Mouse (Mus musculus): ENCODE data around the gene Nbeal2.

DNA sequence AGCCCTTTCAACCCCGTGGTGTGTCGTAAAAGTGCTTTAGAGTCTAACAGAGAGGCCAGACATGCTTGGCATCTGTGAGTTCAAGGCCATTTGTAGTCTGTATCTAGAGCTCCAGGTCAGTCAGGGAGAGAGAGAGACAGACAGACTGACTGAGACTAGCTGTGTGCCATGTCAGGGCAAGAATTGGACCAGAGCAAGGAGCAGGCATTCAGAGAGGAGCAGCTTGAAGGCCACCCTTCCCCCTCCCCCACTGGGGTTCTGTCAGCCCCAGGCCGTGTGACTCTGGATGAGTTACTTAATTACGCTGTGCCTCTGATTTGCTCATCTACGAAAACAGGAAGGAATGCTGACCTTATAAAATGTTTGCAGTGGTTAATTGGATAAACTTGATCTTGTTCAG, 28.3 kb upstream of the Nbeal2 start:
- TF ChIP-seq CTCF (IDR thresholded peaks at IDR 0.05; ENCODE audit: extremely low read depth, insufficient read depth, insufficient read length, insufficient replicate concordance), result no peak
- no peak for TF ChIP-seq POLR2A (IDR thresholded peaks at IDR 0.05; ENCODE audit: low read depth, low read length)
